Mouse (Mus musculus): Measurements from ENCODE around the gene App. TPM values are rescaled to one million over a fixed set of nuclear protein-coding genes. Genes with fewer than 3 reads are reported as not detected.

Gene App
- polyA plus RNA-seq, 1 experiment from 2014 or later, result 158 TPM

- H3K9me3 ChIP-seq (replicated peaks; ENCODE audit: control insufficient read depth, low read length), result no peaks in the 10 kb centered on the region
- H3K4me2 ChIP-seq (ENCODE audit: low read length), result no peak overlapping the region
- no peaks in the 10 kb centered on the region; the same call in 1 of the 2 replicates for H3K36me3 ChIP-seq (ENCODE audit: control insufficient read depth, insufficient read depth, low read length)
- peaks cover 14% of the 10 kb centered on the region for H3K4me1 ChIP-seq (ENCODE audit: control insufficient read depth, insufficient read depth, low read length)
- H3K9ac ChIP-seq (ENCODE audit: low read length), result no peak overlapping the region
- no peaks in the 10 kb centered on the region for H3K27me3 ChIP-seq (replicated peaks; ENCODE audit: control insufficient read depth, insufficient read depth, low read length)
- no peak for ATAC-seq
- H3K27ac ChIP-seq (ENCODE audit: low read depth, low read length), result no peak overlapping the region
- WGBS, result 69% methylated on average over 5 of the region's 5 CpGs
- peak; percentile 6 for DNase-seq (ENCODE audit: low spot score)
- H3K4me3 ChIP-seq (ENCODE audit: low read depth, low read length), result no peak overlapping the region
Observed at GRCm38 (mm10) chr16:85133468-85133881, 40.1 kb downstream of the App start.

- H3K4me2 ChIP-seq (ENCODE audit: low read length), result no peak overlapping the region
- H3K4me3 ChIP-seq (ENCODE audit: low read depth, low read length), result no peak overlapping the region
- H3K36me3 ChIP-seq (ENCODE audit: control insufficient read depth, insufficient read depth, low read length), result no peaks in the 10 kb centered on the region; the same call in 1 of the 2 replicates
- WGBS, result 91% methylated on average over 8 of the region's 8 CpGs
- no peak overlapping the region for H3K27ac ChIP-seq (ENCODE audit: low read depth, low read length)
- no peaks in the 10 kb centered on the region for H3K9me3 ChIP-seq (replicated peaks; ENCODE audit: control insufficient read depth, low read length)
- H3K9ac ChIP-seq (ENCODE audit: low read length), result no peak overlapping the region
- no peaks in the 10 kb centered on the region for H3K27me3 ChIP-seq (replicated peaks; ENCODE audit: control insufficient read depth, insufficient read depth, low read length)
- peaks cover 17% of the 10 kb centered on the region for H3K4me1 ChIP-seq (ENCODE audit: control insufficient read depth, insufficient read depth, low read length)
- DNase-seq (ENCODE audit: low spot score), result no peak
- no peak for ATAC-seq
Observed at GRCm38 (mm10) chr16:85133057-85133456, 40.5 kb downstream of the App start.

- Histone ChIP-seq H3K4me3 (ENCODE audit: low read depth, low read length) (no peak overlapping the region), H3K9ac (ENCODE audit: low read length) (no peak overlapping the region), H3K27ac (ENCODE audit: low read depth, low read length) (no peak overlapping the region), H3K36me3 (ENCODE audit: control insufficient read depth, insufficient read depth, low read length) (no peaks in the 10 kb centered on the region; the same call in 1 of the 2 replicates), H3K4me2 (ENCODE audit: low read length) (no peak overlapping the region), H3K27me3 (replicated peaks; ENCODE audit: control insufficient read depth, insufficient read depth, low read length) (no peaks in the 10 kb centered on the region), H3K9me3 (replicated peaks; ENCODE audit: control insufficient read depth, low read length) (no peaks in the 10 kb centered on the region), H3K4me1 (ENCODE audit: control insufficient read depth, insufficient read depth, low read length) (peaks cover 21% of the 10 kb centered on the region)
- DNase-seq (ENCODE audit: low spot score) (no peak), ATAC-seq (no peak)
- WGBS, result 96% methylated on average over 5 of the region's 5 CpGs
Observed at GRCm38 (mm10) chr16:85132182-85132581, 41.4 kb downstream of the App start.

- Histone ChIP-seq H3K4me2 (ENCODE audit: low read length) (no peak overlapping the region), H3K36me3 (ENCODE audit: control insufficient read depth, insufficient read depth, low read length) (no peaks in the 10 kb centered on the region; the same call in 1 of the 2 replicates), H3K27me3 (replicated peaks; ENCODE audit: control insufficient read depth, insufficient read depth, low read length) (no peaks in the 10 kb centered on the region), H3K27ac (ENCODE audit: low read depth, low read length) (no peak overlapping the region), H3K9ac (ENCODE audit: low read length) (no peak overlapping the region), H3K9me3 (replicated peaks; ENCODE audit: control insufficient read depth, low read length) (no peaks in the 10 kb centered on the region), H3K4me3 (ENCODE audit: low read depth, low read length) (no peak overlapping the region), H3K4me1 (ENCODE audit: control insufficient read depth, insufficient read depth, low read length) (peaks cover 21% of the 10 kb centered on the region)
- ATAC-seq (no peak), DNase-seq (ENCODE audit: low spot score) (no peak)
- 90% methylated on average over 7 of the region's 7 CpGs for WGBS
Observed at GRCm38 (mm10) chr16:85130861-85131556, 42.6 kb downstream of the App start.

GRCm38 (mm10) chr16:85128693-85129657 lies 44.6 kb downstream of the App start:
- no peak for DNase-seq (ENCODE audit: low spot score)
- WGBS, result 56% methylated on average over 13 of the region's 13 CpGs
- Histone ChIP-seq H3K4me1 (ENCODE audit: control insufficient read depth, insufficient read depth, low read length) (peaks cover 21% of the 10 kb centered on the region), H3K4me2 (ENCODE audit: low read length) (no peak overlapping the region), H3K27ac (ENCODE audit: low read depth, low read length) (peak overlapping the region; percentile 75), H3K9me3 (replicated peaks; ENCODE audit: control insufficient read depth, low read length) (no peaks in the 10 kb centered on the region), H3K27me3 (replicated peaks; ENCODE audit: control insufficient read depth, insufficient read depth, low read length) (no peaks in the 10 kb centered on the region), H3K4me3 (ENCODE audit: low read depth, low read length) (no peak overlapping the region), H3K9ac (ENCODE audit: low read length) (no peak overlapping the region), H3K36me3 (ENCODE audit: control insufficient read depth, insufficient read depth, low read length) (no peaks in the 10 kb centered on the region; the same call in 1 of the 2 replicates)
- no peak; the same call in 1 of the 2 replicates for ATAC-seq

GRCm38 (mm10) chr16:85128347-85128664 lies 45.3 kb downstream of the App start:
- Histone ChIP-seq H3K27ac (ENCODE audit: low read depth, low read length) (peak overlapping the region; percentile 75; the same call in 1 of the 2 replicates), H3K4me2 (ENCODE audit: low read length) (no peak overlapping the region), H3K36me3 (ENCODE audit: control insufficient read depth, insufficient read depth, low read length) (no peaks in the 10 kb centered on the region; the same call in 1 of the 2 replicates), H3K9me3 (replicated peaks; ENCODE audit: control insufficient read depth, low read length) (no peaks in the 10 kb centered on the region), H3K4me1 (ENCODE audit: control insufficient read depth, insufficient read depth, low read length) (peaks cover 21% of the 10 kb centered on the region), H3K4me3 (ENCODE audit: low read depth, low read length) (no peak overlapping the region), H3K27me3 (replicated peaks; ENCODE audit: control insufficient read depth, insufficient read depth, low read length) (no peaks in the 10 kb centered on the region), H3K9ac (ENCODE audit: low read length) (no peak overlapping the region)
- WGBS, result 17% methylated on average over 5 of the region's 5 CpGs
- ATAC-seq (peak; percentile 69), DNase-seq (ENCODE audit: low spot score) (peak; percentile 78)

GRCm38 (mm10) chr16:85127661-85128346 lies 45.8 kb downstream of the App start:
- Histone ChIP-seq H3K4me1 (ENCODE audit: control insufficient read depth, insufficient read depth, low read length) (peaks cover 21% of the 10 kb centered on the region), H3K36me3 (ENCODE audit: control insufficient read depth, insufficient read depth, low read length) (no peaks in the 10 kb centered on the region; the same call in 1 of the 2 replicates), H3K27ac (ENCODE audit: low read depth, low read length) (peak overlapping the region; percentile 75; the same call in 1 of the 2 replicates), H3K9me3 (replicated peaks; ENCODE audit: control insufficient read depth, low read length) (no peaks in the 10 kb centered on the region), H3K27me3 (replicated peaks; ENCODE audit: control insufficient read depth, insufficient read depth, low read length) (no peaks in the 10 kb centered on the region), H3K4me3 (ENCODE audit: low read depth, low read length) (no peak overlapping the region), H3K9ac (ENCODE audit: low read length) (no peak overlapping the region), H3K4me2 (ENCODE audit: low read length) (no peak overlapping the region)
- ATAC-seq (peak; percentile 64), DNase-seq (ENCODE audit: low spot score) (no peak)
- WGBS, result 69% methylated on average over 11 of the region's 11 CpGs

GRCm38 (mm10) chr16:85124649-85125048 lies 48.9 kb downstream of the App start:
- Histone ChIP-seq H3K4me1 (ENCODE audit: control insufficient read depth, insufficient read depth, low read length) (peaks cover 21% of the 10 kb centered on the region), H3K27ac (ENCODE audit: low read depth, low read length) (no peak overlapping the region), H3K4me3 (ENCODE audit: low read depth, low read length) (no peak overlapping the region), H3K9ac (ENCODE audit: low read length) (no peak overlapping the region), H3K9me3 (replicated peaks; ENCODE audit: control insufficient read depth, low read length) (no peaks in the 10 kb centered on the region), H3K4me2 (ENCODE audit: low read length) (no peak overlapping the region), H3K36me3 (ENCODE audit: control insufficient read depth, insufficient read depth, low read length) (peaks cover 2% of the 10 kb centered on the region; the same call in 1 of the 2 replicates), H3K27me3 (replicated peaks; ENCODE audit: control insufficient read depth, insufficient read depth, low read length) (no peaks in the 10 kb centered on the region)
- DNase-seq (ENCODE audit: low spot score) (no peak), ATAC-seq (no peak)
- 80% methylated on average over 4 of the region's 4 CpGs for WGBS
